Mouse (Mus musculus) C2C12 (cell line): ENCODE results near the gene Ehd4. TPM values are rescaled to one million over a fixed set of nuclear protein-coding genes. Genes with fewer than 3 reads are reported as not detected.

ENCODE experiments used
- H3K27me3 ChIP-seq: one replicate; pipeline ENCODE4 v1.6.1; 2011; ENCODE audit not compliant: control insufficient read depth, insufficient read depth, insufficient read length
- H3K36me3 ChIP-seq: one replicate; pipeline ENCODE4 v1.6.1; 2011; ENCODE audit not compliant: control insufficient read depth, insufficient read depth
- H3K4me3 ChIP-seq: one replicate; pipeline ENCODE4 v1.5.1; 2011; ENCODE audit warnings: mild to moderate bottlenecking, control low read depth; ENCODE audit not compliant: poor library complexity, insufficient read depth, severe bottlenecking
- H3K79me2 ChIP-seq: one replicate; pipeline ENCODE4 v1.6.1; 2011; ENCODE audit not compliant: control insufficient read depth, insufficient read depth
- H3K79me3 ChIP-seq: one replicate; pipeline ENCODE4 v1.6.1; 2011; ENCODE audit warnings: low read depth, control low read depth
- H3ac ChIP-seq: one replicate; pipeline ENCODE3; 2011; ENCODE audit warnings: low read depth; ENCODE audit not compliant: control insufficient read depth, insufficient read length
- CEBPB ChIP-seq: IDR thresholded peaks from one replicate; pipeline ENCODE4 v1.6.1; 2011; ENCODE audit warnings: low read depth, mild to moderate bottlenecking, control low read depth, moderate library complexity
- CTCF ChIP-seq: IDR thresholded peaks from one replicate; pipeline ENCODE4 v1.5.1; 2011; ENCODE audit not compliant: control insufficient read depth, insufficient read depth, insufficient read length
- FOSL1 ChIP-seq: IDR thresholded peaks from one replicate; pipeline ENCODE4 v1.8.0; 2011; ENCODE audit warnings: mild to moderate bottlenecking, low read length; ENCODE audit not compliant: poor library complexity, insufficient read depth, severe bottlenecking
- MAX ChIP-seq: IDR thresholded peaks from one replicate; pipeline ENCODE4 v1.6.1; 2011; ENCODE audit warnings: mild to moderate bottlenecking, control low read depth
- MYOD1 ChIP-seq: IDR thresholded peaks from one replicate; pipeline ENCODE4 v1.6.1; 2011; ENCODE audit warnings: low read depth; ENCODE audit not compliant: control insufficient read depth, insufficient read length
- MYOG ChIP-seq: IDR thresholded peaks from one replicate; pipeline ENCODE4 v1.6.1; 2011; ENCODE audit not compliant: control insufficient read depth, insufficient read length; ENCODE audit errors: extremely low read depth
- USF1 ChIP-seq: IDR thresholded peaks from one replicate; pipeline ENCODE4 v1.6.1; 2011; ENCODE audit warnings: low read depth, mild to moderate bottlenecking, control low read depth, moderate library complexity
- polyA plus RNA-seq: library from polyadenylated mRNA; unstranded; fragments of >200 nt; fragmentation: generic; extraction: Trizol; gene quantifications from one replicate; pipeline ENCODE4 v1.2.1, GENCODE M21; 2012; ENCODE audit warnings: missing spikeins

The Ehd4 gene
- polyA plus RNA-seq, 1 experiment = 60.1 TPM

- no peak overlapping the region for H3K4me3 ChIP-seq
- no peaks in the 10 kb centered on the region for H3K27me3 ChIP-seq
- no peaks in the 10 kb centered on the region for H3K79me3 ChIP-seq
- H3K79me2 ChIP-seq = no peaks in the 10 kb centered on the region
- no peaks in the 10 kb centered on the region for H3K36me3 ChIP-seq
- no peak for TF ChIP-seq FOSL1
- no peak for TF ChIP-seq MYOG
- no peak for TF ChIP-seq MAX
- no peak for TF ChIP-seq CEBPB
- TF ChIP-seq USF1 = no peak
- no peak for TF ChIP-seq CTCF
- no peak overlapping the region for H3ac ChIP-seq
These were observed 5.0 kb upstream of the Ehd4 start for GRCm38 (mm10) chr2:120159434-120159833.

GRCm38 (mm10) chr2:120158846-120159245 is 4.4 kb upstream of the Ehd4 start:
- H3K27me3 ChIP-seq = no peaks in the 10 kb centered on the region

GRCm38 (mm10) chr2:120158016-120158415 is 3.6 kb upstream of the Ehd4 start:
- H3K79me2 ChIP-seq = peaks cover 13% of the 10 kb centered on the region
- H3K27me3 ChIP-seq = no peaks in the 10 kb centered on the region
- H3K79me3 ChIP-seq = peaks cover 10% of the 10 kb centered on the region
- TF ChIP-seq USF1 (no peak), CEBPB (peak; percentile 32), MYOG (no peak)
- no peaks in the 10 kb centered on the region for H3K36me3 ChIP-seq
- H3K4me3 ChIP-seq = no peak overlapping the region
- no peak overlapping the region for H3ac ChIP-seq

More at GRCm38 (mm10) chr2:120158846-120159245, 4.4 kb upstream of the Ehd4 start:
- TF ChIP-seq MYOG (no peak), CTCF (no peak), USF1 (no peak), MYOD1 (no peak), FOSL1 (no peak)
- Histone ChIP-seq H3K36me3 (no peaks in the 10 kb centered on the region), H3ac (no peak overlapping the region), H3K4me3 (no peak overlapping the region), H3K79me3 (peaks cover 2% of the 10 kb centered on the region), H3K79me2 (peaks cover 4% of the 10 kb centered on the region)

GRCm38 (mm10) chr2:120157606-120158005 is 3.2 kb upstream of the Ehd4 start:
- TF ChIP-seq MAX (no peak), MYOG (no peak), CEBPB (no peak), CTCF (no peak), FOSL1 (no peak), USF1 (no peak), MYOD1 (no peak)

GRCm38 (mm10) chr2:120153586-120154360 is 633 bp downstream of the Ehd4 start:
- TF ChIP-seq USF1 (no peak), MYOG (no peak), FOSL1 (no peak), MYOD1 (no peak), CTCF (no peak), CEBPB (no peak), MAX (no peak)
- H3K27me3 ChIP-seq = no peaks in the 10 kb centered on the region
- peaks cover 55% of the 10 kb centered on the region for H3K79me2 ChIP-seq
- peak overlapping the region; percentile 80 for H3ac ChIP-seq
- H3K4me3 ChIP-seq = peak overlapping the region; percentile 78
- H3K79me3 ChIP-seq = peaks cover 49% of the 10 kb centered on the region
- peaks cover 28% of the 10 kb centered on the region for H3K36me3 ChIP-seq

More at GRCm38 (mm10) chr2:120157606-120158005, 3.2 kb upstream of the Ehd4 start:
- H3K27me3 ChIP-seq = no peaks in the 10 kb centered on the region
- peaks cover 3% of the 10 kb centered on the region for H3K36me3 ChIP-seq
- no peak overlapping the region for H3ac ChIP-seq
- peaks cover 17% of the 10 kb centered on the region for H3K79me2 ChIP-seq
- no peak overlapping the region for H3K4me3 ChIP-seq
- H3K79me3 ChIP-seq = peaks cover 14% of the 10 kb centered on the region

- Histone ChIP-seq H3K27me3 (no peaks in the 10 kb centered on the region), H3K79me3 (peaks cover 61% of the 10 kb centered on the region), H3K4me3 (no peak overlapping the region), H3K79me2 (peaks cover 86% of the 10 kb centered on the region), H3ac (no peak overlapping the region), H3K36me3 (peaks cover 28% of the 10 kb centered on the region)
- TF ChIP-seq MAX = no peak
- no peak for TF ChIP-seq MYOG
- TF ChIP-seq USF1 = no peak
- TF ChIP-seq FOSL1 = no peak
- no peak for TF ChIP-seq CEBPB
- TF ChIP-seq MYOD1 = no peak
- no peak for TF ChIP-seq CTCF
These were observed 3.8 kb downstream of the Ehd4 start for GRCm38 (mm10) chr2:120150571-120150970.
